Mouse (Mus musculus) heart, embryonic 16.5 days (tissue): ENCODE data around the gene Cnfn. TPM values are rescaled to one million over a fixed set of nuclear protein-coding genes. Genes with fewer than 3 reads are reported as not detected.
A peak's percentile ranks its signal among the peaks of the same experiment; 100 is the strongest.

ENCODE experiments used
- ATAC-seq: fragments of 200-750 bp; cut with Nextera tagmentation; replicated peaks from 2 replicates; pipeline ENCODE4 v1.8.0; 2017; ENCODE audit warnings: moderate number of reproducible peaks; ENCODE audit not compliant: insufficient read depth, low FRiP score; ENCODE audit errors: extremely low read depth
- H3K27ac ChIP-seq: fragments of 300-500 bp; sonication (generic); 2 replicates; pipeline ENCODE4 v1.5.1; 2014; ENCODE audit warnings: mild to moderate bottlenecking, low read length, control low read depth, moderate library complexity
- H3K27me3 ChIP-seq: fragments of 300-500 bp; sonication (generic); 2 replicates; pipeline ENCODE4 v1.6.1; 2014; ENCODE audit warnings: low read length, mixed read lengths; ENCODE audit not compliant: control insufficient read depth, insufficient read depth
- H3K36me3 ChIP-seq: fragments of 300-500 bp; sonication (generic); 2 replicates; pipeline ENCODE4 v1.6.1; 2014; ENCODE audit not compliant: control insufficient read depth, insufficient read depth
- H3K4me1 ChIP-seq: fragments of 300-500 bp; sonication (generic); 2 replicates; pipeline ENCODE4 v1.6.1; 2014; ENCODE audit warnings: low read length, mixed read lengths; ENCODE audit not compliant: control insufficient read depth, insufficient read depth
- H3K4me2 ChIP-seq: fragments of 300-500 bp; sonication (generic); 2 replicates; pipeline ENCODE4 v1.6.1; 2014; ENCODE audit warnings: low read depth, mild to moderate bottlenecking, control low read depth, low read length
- H3K4me3 ChIP-seq: fragments of 300-500 bp; sonication (generic); 2 replicates; pipeline ENCODE4 v1.5.1; 2014; ENCODE audit warnings: mild to moderate bottlenecking, control low read depth, low read length
- H3K9ac ChIP-seq: fragments of 300-500 bp; sonication (generic); 2 replicates; pipeline ENCODE4 v1.6.1; 2014; ENCODE audit warnings: low read length, control low read depth
- H3K9me3 ChIP-seq: fragments of 300-500 bp; sonication (generic); replicated peaks from 2 replicates; pipeline ENCODE4 v1.6.1; 2016; ENCODE audit warnings: low read length; ENCODE audit not compliant: control insufficient read depth
- WGBS: fragments of 180-500 bp; shearing (Covaris S2); extraction: QIAGEN DNeasy Blood & Tissue Kit; methylation state at CpG from one replicate; pipeline ENCODE4 v1.1.7; 2014; 5-methylcytosine and 5-hydroxymethylcytosine counted together
- polyA plus RNA-seq: library from polyadenylated mRNA; unstranded; fragments of >200 nt; fragmentation: Nextera tagmentation; extraction: Ambion mirVana; gene quantifications from 2 replicates; pipeline ENCODE4 v1.2.1, GENCODE M21; 2015

Cnfn gene
- polyA plus RNA-seq, 1 experiment from 2014 or later, result 0.87 TPM

DNA sequence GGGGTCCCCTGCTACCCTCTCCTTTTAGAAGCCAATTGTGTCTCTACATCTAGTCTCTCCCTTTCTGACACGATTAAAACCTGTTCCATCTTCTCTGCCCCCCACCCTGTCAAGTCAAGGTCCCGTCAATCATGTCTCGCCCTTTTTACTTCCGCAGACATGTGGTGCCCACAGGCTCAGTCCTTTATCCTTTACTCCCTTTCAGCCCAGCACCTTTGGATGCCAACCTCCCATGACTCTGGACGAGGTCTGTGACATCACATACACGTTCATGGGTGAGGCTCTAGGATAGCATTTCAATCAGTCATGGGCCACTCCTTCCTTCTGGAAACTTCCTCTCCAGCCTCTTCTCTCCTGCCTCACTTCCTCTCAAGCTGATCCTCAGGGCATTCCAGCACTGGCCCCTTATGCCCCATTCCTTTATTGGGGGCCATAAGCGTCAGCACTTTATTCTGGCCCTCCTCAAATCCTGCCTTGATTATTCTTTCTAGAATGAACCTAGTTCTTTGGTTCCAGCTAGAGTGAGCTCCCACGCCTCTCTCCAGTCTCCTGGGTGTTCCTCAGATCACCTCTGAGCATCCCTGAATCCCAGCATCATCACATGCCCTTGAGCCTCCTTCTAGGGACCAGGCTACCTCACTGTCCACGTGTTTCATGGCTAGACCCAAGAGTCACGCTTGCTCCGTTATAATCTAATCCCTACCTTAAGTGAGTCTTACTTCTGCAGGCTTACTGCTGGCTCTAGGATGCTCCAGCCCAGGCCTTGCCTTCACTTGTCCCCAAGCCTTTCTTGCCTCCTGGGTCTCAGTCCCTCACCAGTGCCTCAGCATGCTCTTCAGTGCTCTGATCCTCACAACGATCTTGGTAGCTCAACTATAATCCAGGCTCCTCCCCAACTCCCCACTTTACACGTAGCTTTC is 8.9 kb upstream of the Cnfn start:
- H3K9me3 ChIP-seq, result no peaks in the 10 kb centered on the region
- WGBS, result 81% methylated on average over 13 of the region's 13 CpGs
- peaks cover 25% of the 10 kb centered on the region for H3K4me1 ChIP-seq
- peaks cover 8% of the 10 kb centered on the region; the same call in 1 of the 2 replicates for H3K36me3 ChIP-seq
- H3K27ac ChIP-seq, result no peak overlapping the region
- H3K4me3 ChIP-seq, result no peak overlapping the region
- no peak for ATAC-seq
- no peaks in the 10 kb centered on the region for H3K27me3 ChIP-seq
- no peak overlapping the region for H3K4me2 ChIP-seq
- H3K9ac ChIP-seq, result no peak overlapping the region

DNA sequence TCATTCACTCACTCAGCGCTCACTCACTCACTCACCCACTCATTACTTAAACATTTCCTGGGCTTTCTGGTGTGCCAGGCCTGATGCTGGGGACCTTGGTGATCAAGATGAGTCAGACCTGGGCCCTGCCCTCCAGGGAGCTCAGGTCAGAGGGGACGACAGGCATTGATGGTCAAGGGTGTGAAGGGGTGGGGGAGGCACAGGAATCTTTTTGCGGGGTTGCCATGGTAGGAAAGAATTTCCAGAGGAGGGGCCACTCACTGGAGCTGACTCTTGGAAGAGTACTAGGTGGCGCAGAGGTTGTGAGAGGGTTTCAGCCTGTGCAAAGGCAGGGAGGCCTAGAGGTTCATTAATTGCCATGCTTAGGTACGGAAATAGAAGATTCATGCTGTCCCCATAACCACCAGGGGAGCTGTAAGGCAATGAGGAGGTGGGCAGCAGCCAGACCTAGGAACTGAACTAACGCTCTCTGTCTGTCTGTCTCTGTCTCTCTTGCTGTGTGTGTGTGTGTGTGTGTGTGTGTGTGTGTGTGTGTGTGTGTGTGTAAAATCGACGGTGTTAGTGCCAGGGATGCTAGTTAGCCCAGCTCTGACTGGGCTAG is 7.7 kb upstream of the Cnfn start:
- no peak for ATAC-seq
- peaks cover 3% of the 10 kb centered on the region; the same call in 1 of the 2 replicates for H3K36me3 ChIP-seq
- peaks cover 25% of the 10 kb centered on the region for H3K4me1 ChIP-seq
- peak overlapping the region; percentile 54 for H3K4me3 ChIP-seq
- H3K4me2 ChIP-seq, result peak overlapping the region; percentile 62
- H3K9ac ChIP-seq, result peak overlapping the region; percentile 62
- WGBS, result 29% methylated on average over 8 of the region's 8 CpGs
- H3K27ac ChIP-seq, result 0 out of 2 replicates have a peak overlapping the region, but pooled peaks have one; percentile 4
- H3K9me3 ChIP-seq, result no peaks in the 10 kb centered on the region
- no peaks in the 10 kb centered on the region for H3K27me3 ChIP-seq

DNA sequence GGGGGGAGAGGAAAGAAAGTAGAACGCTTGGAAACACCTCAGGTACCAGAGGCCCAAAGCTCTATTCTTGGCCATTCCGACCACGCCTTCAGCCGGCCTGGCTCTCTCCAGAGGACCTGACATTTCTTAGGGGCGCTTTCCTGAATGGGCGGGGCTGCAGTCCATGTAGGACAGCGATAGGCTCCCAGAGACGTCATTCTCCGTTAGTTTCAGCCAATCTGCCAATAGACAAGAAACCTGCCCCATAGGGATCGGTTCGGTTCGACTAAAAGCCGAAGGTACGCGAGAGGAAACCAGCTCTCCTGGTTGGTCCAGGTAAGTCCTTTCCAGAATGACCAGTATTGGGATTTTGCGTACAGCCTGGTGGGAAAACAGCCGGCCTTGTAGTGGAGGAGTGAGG is 7.0 kb upstream of the Cnfn start:
- Histone ChIP-seq H3K27ac (no peak overlapping the region), H3K36me3 (no peaks in the 10 kb centered on the region), H3K9me3 (no peaks in the 10 kb centered on the region), H3K4me3 (peak overlapping the region; percentile 54), H3K9ac (peak overlapping the region; percentile 62), H3K4me1 (peaks cover 25% of the 10 kb centered on the region), H3K4me2 (peak overlapping the region; percentile 62), H3K27me3 (no peaks in the 10 kb centered on the region)
- ATAC-seq, result peak; percentile 69
- WGBS, result 2% methylated on average over 17 of the region's 17 CpGs

DNA sequence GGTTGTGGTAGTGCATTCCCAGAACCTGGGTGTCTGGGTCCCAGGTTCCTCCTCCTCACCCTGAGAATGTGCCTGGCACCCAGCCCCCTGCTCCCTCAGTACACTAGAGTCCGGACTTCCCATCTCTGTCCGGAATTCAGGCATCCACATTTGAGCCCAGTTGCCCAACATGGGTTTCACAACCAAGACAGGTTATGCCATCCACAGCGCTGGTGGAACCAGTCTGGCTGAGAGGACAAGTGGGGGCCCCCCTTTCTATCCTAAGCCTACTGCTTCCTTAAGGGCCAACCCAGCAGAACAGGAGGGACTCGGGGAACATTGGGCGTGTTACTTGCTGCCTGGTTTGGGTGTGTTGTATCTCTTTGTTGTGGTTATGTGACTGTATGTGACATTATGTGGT is 2.9 kb upstream of the Cnfn start:
- Histone ChIP-seq H3K4me1 (peaks cover 13% of the 10 kb centered on the region), H3K9me3 (no peaks in the 10 kb centered on the region), H3K27me3 (peaks cover 26% of the 10 kb centered on the region), H3K36me3 (no peaks in the 10 kb centered on the region), H3K4me3 (no peak overlapping the region), H3K4me2 (no peak overlapping the region), H3K27ac (no peak overlapping the region), H3K9ac (no peak overlapping the region)
- ATAC-seq, result no peak
- 81% methylated on average over 5 of the region's 5 CpGs for WGBS

DNA sequence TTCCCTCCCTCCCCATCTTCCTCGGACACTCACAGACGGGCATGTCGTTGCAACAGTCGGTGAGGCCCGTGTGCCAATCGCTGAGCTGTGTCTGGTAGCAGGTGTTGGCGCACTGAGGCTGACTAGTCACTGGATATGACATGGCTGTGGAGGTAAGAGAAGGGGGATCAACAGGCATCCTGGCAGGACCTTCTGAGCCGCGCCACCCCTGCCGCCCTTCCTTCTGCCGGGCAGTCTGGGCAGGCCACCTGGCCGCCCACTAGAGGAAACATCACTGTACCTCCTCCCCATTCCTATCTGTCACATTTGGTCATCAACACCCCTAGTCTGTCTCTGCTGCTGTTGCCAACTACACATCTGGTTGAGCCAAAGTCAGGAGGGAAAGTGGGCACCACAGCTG is 1.2 kb downstream of the Cnfn start:
- WGBS, result 21% methylated on average over 12 of the region's 12 CpGs
- peaks cover 5% of the 10 kb centered on the region; the same call in 1 of the 2 replicates for H3K36me3 ChIP-seq
- peaks cover 44% of the 10 kb centered on the region for H3K27me3 ChIP-seq
- no peaks in the 10 kb centered on the region for H3K9me3 ChIP-seq
- no peak overlapping the region for H3K4me2 ChIP-seq
- no peak overlapping the region for H3K27ac ChIP-seq
- no peak overlapping the region for H3K9ac ChIP-seq
- 0 out of 2 replicates have a peak, but pooled peaks cover 2% of the 10 kb centered on the region for H3K4me1 ChIP-seq
- no peak for ATAC-seq
- H3K4me3 ChIP-seq, result no peak overlapping the region

DNA sequence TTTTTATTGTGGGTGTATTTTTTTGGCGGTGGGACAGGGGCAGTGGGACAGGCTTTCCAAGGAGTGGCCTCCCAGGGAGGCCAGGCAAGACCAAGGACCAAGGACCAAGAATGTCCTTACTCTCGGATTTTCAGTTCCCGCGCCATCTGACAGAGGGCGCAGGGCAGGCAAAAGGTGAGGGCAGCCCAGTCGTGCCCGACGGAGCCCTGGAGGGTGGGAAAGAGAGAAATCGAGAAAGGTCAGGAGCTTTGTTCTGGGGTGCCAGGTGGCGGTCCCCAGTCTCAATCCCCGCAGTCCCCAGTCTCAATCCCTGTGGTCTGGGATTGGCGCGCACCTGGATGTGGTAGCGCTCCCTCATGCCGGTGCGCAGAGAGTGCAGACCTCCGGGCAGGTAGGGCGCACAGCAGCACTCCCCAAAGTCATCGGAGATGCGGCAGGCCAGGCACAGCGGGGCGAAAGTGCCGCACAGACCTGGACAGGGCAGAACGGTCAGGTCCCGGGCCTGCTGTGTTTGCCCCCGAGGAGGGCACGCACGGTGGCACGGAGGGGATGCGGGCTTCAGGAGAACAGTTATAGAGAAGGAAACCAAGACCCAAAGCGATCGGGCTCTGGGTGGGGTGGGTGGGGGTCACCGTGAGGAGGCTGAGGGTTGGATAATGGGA is 1.8 kb downstream of the Cnfn start:
- Histone ChIP-seq H3K36me3 (peaks cover 6% of the 10 kb centered on the region; the same call in 1 of the 2 replicates), H3K27ac (no peak overlapping the region), H3K4me3 (peak overlapping the region; percentile 18), H3K9me3 (no peaks in the 10 kb centered on the region), H3K9ac (no peak overlapping the region), H3K4me1 (0 out of 2 replicates have a peak, but pooled peaks cover 2% of the 10 kb centered on the region), H3K4me2 (peak overlapping the region; percentile 41), H3K27me3 (peaks cover 44% of the 10 kb centered on the region)
- ATAC-seq, result no peak
- WGBS, result 2% methylated on average over 33 of the region's 33 CpGs

DNA sequence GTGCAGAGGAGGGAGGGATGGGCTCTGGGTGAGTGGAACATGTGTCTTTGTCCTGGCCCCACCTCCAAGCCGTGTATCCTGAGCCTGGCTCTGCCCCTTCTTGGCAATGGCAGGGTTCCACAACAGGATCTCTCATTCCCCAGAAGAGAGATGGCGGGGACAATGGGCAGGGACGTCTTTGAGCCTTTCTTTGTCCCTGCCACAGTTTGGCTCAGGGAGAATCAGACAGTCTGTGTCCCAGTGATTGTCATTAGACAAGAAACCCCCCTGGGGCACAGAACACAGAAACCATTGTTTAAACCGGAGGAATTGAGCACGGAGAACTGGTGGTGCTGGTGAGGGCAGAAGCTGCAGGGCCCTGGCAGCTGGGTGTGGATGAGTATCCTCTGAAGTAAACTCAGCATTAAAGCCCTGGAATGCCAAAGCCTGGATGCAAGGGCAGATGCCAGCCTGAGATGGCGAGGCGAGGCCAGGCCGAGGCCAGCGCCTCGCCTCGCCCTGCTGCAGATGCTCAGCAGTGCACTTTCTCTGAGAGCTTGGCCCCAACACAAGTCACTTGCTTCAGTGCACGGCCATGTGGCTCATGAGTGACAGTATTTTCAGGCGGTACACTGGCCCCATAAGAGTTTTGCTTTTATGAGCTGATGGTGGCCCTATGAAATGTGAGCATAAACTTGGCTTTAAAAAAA is 3.4 kb downstream of the Cnfn start:
- Histone ChIP-seq H3K4me2 (no peak overlapping the region), H3K4me1 (0 out of 2 replicates have a peak, but pooled peaks cover 2% of the 10 kb centered on the region), H3K4me3 (no peak overlapping the region), H3K9me3 (no peaks in the 10 kb centered on the region), H3K36me3 (peaks cover 8% of the 10 kb centered on the region), H3K9ac (no peak overlapping the region; the same call in 1 of the 2 replicates), H3K27me3 (peaks cover 44% of the 10 kb centered on the region), H3K27ac (no peak overlapping the region)
- WGBS, result 55% methylated on average over 13 of the region's 13 CpGs
- no peak for ATAC-seq

DNA sequence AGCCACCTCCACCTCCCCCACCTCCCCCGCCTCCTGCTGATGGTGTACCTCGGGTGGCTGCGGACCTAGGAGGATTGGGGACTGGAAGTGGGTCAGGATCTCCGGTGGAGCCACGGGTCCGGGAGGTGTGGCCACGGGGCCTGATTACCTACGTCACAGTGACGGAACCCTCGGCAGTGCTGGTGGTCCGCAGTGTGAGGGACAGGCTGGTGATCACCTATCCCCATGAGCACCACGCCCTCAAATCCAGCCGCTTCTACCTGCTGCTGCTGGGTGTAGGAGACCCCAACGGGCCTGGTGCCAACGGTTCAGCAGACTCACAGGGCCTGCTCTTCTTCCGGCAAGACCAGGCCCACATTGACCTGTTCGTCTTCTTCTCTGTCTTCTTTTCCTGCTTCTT is 5.9 kb downstream of the Cnfn start:
- Histone ChIP-seq H3K4me3 (no peak overlapping the region), H3K4me1 (0 out of 2 replicates have a peak, but pooled peaks cover 2% of the 10 kb centered on the region), H3K9ac (no peak overlapping the region), H3K9me3 (no peaks in the 10 kb centered on the region), H3K27me3 (peaks cover 29% of the 10 kb centered on the region), H3K4me2 (no peak overlapping the region), H3K27ac (no peak overlapping the region), H3K36me3 (peaks cover 11% of the 10 kb centered on the region)
- no peak for ATAC-seq
- WGBS, result 96% methylated on average over 17 of the region's 17 CpGs
